Mouse (Mus musculus): ENCODE results near the gene Arhgap24.

GRCm38 (mm10) chr5:102639782-102640559, 158.8 kb downstream of the Arhgap24 start:
- TF ChIP-seq CTCF (conservative IDR thresholded peaks at IDR 0.05; ENCODE audit: low read length) (no peak), POU5F1 (IDR thresholded peaks at IDR 0.05; ENCODE audit: borderline replicate concordance, low read length) (no peak)

All from E14TG2a.4 (cell line).